Mouse (Mus musculus) spleen, postnatal 0 days (tissue): ENCODE results near the gene Ttc13. TPM values are rescaled to one million over a fixed set of nuclear protein-coding genes. Genes with fewer than 3 reads are reported as not detected.

Source experiments
- polyA plus RNA-seq: library from polyadenylated mRNA; unstranded; fragments of >200 nt; fragmentation: Nextera tagmentation; extraction: Ambion mirVana; gene quantifications from 2 replicates; pipeline ENCODE4 v1.2.1, GENCODE M21; 2015

Ttc13 gene
- 19.3 and 19.8 TPM in 2 replicates for polyA plus RNA-seq

DNA sequence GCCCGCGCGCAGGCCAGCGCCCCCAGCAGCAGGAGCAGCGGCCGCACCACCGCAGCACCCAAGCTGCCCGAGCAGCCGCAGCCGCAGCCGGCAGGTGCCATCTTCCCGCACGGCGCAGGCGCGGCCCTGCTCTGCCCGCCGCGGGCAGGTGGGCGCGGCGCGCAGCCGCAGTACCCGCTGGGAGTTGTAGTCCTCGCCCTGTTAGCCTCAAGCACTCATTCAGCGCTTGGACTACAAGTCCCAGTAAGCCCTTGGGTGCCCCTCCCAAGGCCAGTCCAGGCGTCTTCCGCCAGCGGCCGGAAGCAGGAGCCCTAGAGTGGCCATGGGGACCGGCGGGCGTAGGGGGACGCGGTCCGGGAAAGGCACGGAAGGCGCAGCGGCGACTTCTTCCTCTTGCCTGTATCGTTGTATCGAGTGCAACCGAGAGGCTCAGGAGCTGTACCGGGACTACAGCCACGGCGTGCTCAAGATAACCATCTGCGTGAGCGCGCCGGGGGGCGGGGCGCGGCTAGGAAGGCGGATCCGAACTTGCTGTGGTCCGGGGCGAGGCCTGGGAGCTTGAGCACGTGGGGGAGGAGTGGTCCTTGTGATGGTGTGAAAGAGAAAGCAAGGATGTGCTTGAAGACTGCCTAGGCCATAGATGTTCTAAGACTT is at the start of gene Ttc13, which contains the start of gene Arv1:
TSS of gene Ttc13 (minus strand) at position 122 of the 654 bp plus-strand sequence.
TSS of gene Arv1 (plus strand) at position 278 of the 654 bp plus-strand sequence.

DNA sequence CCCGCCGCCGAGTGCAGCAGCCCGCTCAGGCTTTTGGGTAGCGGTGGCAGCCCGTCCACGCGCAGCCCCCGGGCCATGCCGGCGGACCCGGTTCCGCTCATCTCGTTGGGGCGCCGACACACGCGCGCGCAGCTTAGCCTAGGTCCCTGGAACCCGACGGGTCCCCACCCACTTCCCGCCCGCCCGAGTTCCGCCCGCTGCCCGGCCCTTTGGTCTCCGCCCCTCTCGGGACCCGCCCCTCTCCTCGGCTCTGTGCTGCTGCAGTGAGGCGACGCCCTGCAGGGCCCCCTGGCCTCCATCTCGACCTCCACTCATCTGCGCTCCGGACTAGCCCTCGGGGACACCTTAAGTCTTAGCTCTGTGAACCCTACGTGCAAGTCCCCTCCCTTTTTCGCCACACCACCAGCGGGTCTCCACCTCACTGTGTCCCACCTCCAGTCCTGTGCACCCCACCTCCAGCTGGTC is 30.0 kb upstream of the Ttc13 start, which contains the start of gene Fam89a:
TSS of gene Fam89a (minus strand) at position 124 of the 465 bp plus-strand sequence.

GRCm38 (mm10) chr8:124663112-124663873 is 58.5 kb downstream of the Ttc13 start, which contains the start of gene 2310022B05Rik:
Gene 2310022B05Rik, minus strand, starts transcription at chr8:124663369.

Other genes with a start within 250 kb of the Ttc13 start
- 17.9 and 19.1 TPM in 2 replicates for gene Cog2, start 201.2 kb downstream of the Ttc13 start, polyA plus RNA-seq
- 0.25 and 0.42 TPM in 2 replicates for gene Agt, start 152.3 kb downstream of the Ttc13 start, polyA plus RNA-seq
- 0.58 and 1.5 TPM in 2 replicates for gene Capn9, start 145.9 kb downstream of the Ttc13 start, polyA plus RNA-seq
- 20.8 and 20.9 TPM in 2 replicates for gene 2310022B05Rik, start 58.6 kb downstream of the Ttc13 start, polyA plus RNA-seq
- gene Arv1, start 156 bp upstream of the Ttc13 start, polyA plus RNA-seq = 10.5 and 12.5 TPM in 2 replicates
- 0.43 and 0.62 TPM in 2 replicates for gene Fam89a, start 29.8 kb upstream of the Ttc13 start, polyA plus RNA-seq
- not detected in 2 replicates for gene Trim67, start 71.1 kb upstream of the Ttc13 start, polyA plus RNA-seq
- 41.8 and 43.5 TPM in 2 replicates for gene Gnpat, start 141.1 kb upstream of the Ttc13 start, polyA plus RNA-seq
- gene 2810004N23Rik, start 141.1 kb upstream of the Ttc13 start, polyA plus RNA-seq = 25.1 and 26.6 TPM in 2 replicates
- 5.1 and 5.8 TPM in 2 replicates for gene Exoc8, start 175.7 kb upstream of the Ttc13 start, polyA plus RNA-seq
- gene Sprtn, start 175.9 kb upstream of the Ttc13 start, polyA plus RNA-seq = 7.4 and 7.9 TPM in 2 replicates
- gene Egln1, start 227.3 kb upstream of the Ttc13 start, polyA plus RNA-seq = 4.8 and 6.2 TPM in 2 replicates